Mouse (Mus musculus) brain, embryonic 14.5 days (tissue): ENCODE measurements around the gene Rfx6. TPM values are rescaled to one million over a fixed set of nuclear protein-coding genes. Genes with fewer than 3 reads are reported as not detected.

Experiments used
- DNase-seq: peaks from one replicate; pipeline ENCODE4 v3.0.0-alpha.2; 2011; ENCODE audit warnings: low read depth
- CTCF ChIP-seq: fragments of 200-500 bp; IDR thresholded peaks from 2 replicates; pipeline ENCODE4 v1.5.1; 2012; ENCODE audit warnings: inconsistent platforms, mild to moderate bottlenecking, moderate library complexity, borderline replicate concordance; ENCODE audit not compliant: insufficient read depth, insufficient read length; ENCODE audit errors: extremely low read depth
- POLR2A ChIP-seq: fragments of 200-500 bp; IDR thresholded peaks from 2 replicates; pipeline ENCODE4 v1.6.1; 2012; ENCODE audit warnings: mild to moderate bottlenecking, inconsistent platforms, borderline replicate concordance; ENCODE audit not compliant: poor library complexity, insufficient read depth, insufficient read length, severe bottlenecking; ENCODE audit errors: extremely low read depth
- polyA plus RNA-seq: library from polyadenylated mRNA; depleted of rRNA; stranded (reverse); fragments of >200 nt; gene quantifications from 2 replicates; pipeline ENCODE4 v1.2.3, GENCODE M21; 2012; rRNA removed

The Rfx6 gene
- polyA plus RNA-seq: not detected in 2 replicates

DNA sequence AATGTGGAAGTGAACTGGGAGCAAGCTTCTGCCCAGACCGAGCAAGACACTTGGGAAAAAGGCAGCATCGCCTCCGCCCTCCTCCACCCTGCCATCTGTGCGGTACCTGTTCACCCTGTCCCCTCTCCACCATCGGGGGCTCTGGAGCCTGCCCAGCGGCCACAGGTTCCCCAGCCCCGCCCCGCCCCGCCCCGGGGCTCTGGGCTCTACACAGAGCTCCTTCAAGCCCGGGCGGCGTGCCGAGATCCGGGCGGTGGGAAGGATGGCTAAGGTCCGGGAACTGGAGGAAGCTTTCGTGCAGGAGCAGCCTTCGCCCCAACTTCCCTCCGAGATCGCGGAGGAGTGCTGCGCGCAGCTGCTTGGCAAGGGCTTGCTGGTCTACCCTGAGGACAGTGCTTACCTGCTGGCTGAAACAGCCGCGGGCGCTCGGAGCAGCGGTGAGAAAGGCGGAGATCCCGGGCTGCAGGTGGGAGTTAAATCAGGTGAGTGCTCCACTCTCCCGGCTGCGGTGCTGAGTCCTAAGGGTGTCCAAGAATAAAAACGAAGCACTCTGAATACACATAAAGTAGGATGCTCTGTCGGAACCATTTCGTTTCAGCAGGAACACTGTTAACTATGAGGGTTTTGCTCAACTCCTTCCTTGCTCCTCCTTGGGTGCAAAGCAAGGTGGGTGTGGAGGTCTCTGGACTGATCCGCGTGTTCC lies at the start of gene Rfx6:
Gene Rfx6 (plus strand): TSS at position 209 of the 703 bp plus-strand sequence.
- TF ChIP-seq POLR2A (no peak), CTCF (no peak)
- DNase-seq: peak; percentile 65

DNA sequence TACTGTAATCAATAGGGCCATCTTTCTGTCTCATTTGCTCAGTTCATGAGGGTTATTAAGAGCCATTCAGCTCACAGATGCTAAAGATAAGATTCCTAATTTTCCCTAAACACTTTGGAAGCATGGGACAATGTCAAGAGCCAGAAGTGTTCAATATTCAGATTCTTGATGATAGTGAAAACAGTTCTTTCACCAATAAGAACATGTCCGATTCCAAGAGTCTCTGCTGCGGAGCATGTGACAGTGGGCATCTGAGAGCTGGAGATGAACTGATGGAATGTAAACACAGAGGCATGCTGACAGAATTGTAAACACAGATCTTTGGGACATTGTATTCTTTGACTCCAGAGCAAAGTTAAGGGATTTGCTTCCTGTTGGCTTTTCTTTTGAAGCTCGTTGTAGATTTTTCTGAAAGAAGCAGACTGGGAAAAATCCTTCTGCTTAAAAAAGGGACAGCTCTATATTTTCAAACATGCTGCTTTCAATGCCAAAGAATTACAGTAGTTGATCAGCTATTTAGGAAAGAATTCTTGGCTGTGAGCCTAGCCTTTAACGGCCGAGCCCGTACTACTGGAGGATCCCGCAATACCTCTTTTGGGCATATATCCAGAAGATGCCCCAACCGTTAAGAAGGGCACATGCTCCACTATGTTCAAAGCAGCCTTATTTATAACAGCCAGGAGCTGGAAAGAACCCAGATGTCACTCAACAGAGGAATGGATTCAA lies 46.0 kb upstream of the Rfx6 start, which contains the start of gene Gprc6a:
Gene Gprc6a (minus strand): TSS at position 51 of the 726 bp plus-strand sequence.
- DNase-seq: peak; percentile 43
- TF ChIP-seq CTCF (no peak), POLR2A (no peak)

GRCm38 (mm10) chr10:51649506-51650221 lies 27.9 kb upstream of the Rfx6 start:
- no peak for DNase-seq
- no peak for TF ChIP-seq POLR2A
- TF ChIP-seq CTCF: no peak

DNA sequence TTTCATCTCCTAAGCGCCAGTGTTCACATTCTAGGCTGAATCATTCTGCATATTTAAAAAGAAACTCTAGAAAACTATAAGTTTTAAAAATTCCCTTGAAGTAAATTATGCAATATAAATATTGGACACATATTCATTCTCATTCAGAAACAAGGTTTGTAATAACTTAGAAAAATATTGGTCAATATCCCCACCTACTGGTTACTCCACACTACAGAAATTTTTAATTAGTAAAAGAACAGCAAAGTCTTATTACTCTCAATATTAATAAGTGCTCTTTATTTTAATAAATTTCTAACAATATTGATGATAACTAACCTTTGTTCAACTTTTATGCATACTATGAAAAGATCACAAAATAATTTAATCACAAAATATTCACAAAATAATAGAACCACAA lies 20.2 kb upstream of the Rfx6 start:
- DNase-seq: peak; percentile 13
- TF ChIP-seq POLR2A (no peak), CTCF (no peak)

DNA sequence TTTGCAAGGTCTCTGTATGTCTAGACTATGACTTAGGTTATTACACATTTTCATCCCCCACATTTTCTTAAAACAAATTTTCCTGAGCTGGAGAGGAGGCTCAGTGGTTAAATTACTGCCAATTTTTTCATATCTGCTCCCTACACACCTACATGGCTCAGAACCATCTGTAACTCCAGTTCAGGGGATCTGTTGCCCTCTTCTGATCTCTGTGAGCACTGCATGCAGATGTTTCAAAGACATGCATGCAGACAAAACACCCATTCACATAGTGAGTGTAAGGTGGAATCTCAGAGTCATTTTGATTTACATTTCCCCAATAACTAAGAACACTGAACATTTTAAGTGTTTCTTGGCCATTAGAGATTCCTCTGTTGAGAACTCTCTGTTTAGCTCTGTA lies 8.2 kb upstream of the Rfx6 start:
- TF ChIP-seq CTCF (peak; percentile 20; the same call in 1 of the 2 replicates), POLR2A (no peak)
- DNase-seq: peak; percentile 17

DNA sequence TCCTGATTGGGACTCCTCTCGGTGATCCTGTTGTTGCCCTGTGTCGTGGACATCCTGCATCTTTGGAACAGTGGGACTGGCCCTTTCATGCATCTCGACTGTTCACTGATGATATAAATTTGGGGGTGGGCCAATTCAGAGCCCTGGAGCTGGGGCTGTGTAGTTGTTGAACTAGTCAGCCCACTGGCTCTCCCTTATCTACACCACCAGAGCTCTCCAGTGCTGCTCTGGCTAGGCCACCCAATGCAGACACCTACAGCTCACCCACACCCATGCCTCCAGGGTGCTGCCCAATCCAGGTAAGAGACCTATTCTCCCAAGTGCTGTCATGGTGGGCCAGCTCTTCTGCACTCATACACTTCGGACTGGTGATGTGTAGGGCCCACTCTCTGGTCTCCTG lies 6.0 kb upstream of the Rfx6 start:
- TF ChIP-seq POLR2A (no peak), CTCF (no peak)
- no peak for DNase-seq

GRCm38 (mm10) chr10:51672082-51672779 lies 5.3 kb upstream of the Rfx6 start:
- TF ChIP-seq POLR2A: no peak
- no peak for TF ChIP-seq CTCF
- DNase-seq: no peak

DNA sequence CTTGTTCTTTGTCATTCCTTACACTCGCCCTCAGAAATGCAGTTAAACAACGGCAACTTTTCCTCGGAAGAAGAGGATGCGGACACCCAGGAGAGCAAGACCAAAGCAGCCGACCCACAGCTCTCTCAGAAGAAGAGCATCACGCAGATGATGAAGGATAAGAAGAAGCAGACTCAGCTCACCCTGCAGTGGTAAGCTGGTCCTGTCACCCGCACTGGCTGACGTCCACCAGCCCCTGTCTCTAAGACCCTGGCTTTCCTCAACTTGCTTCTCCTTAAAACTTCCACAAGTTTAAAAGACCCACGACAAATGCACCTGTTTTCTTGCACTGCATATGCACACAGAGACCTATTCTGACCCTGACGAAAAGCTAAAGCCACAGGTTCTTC lies 689 bp downstream of the Rfx6 start:
- no peak for DNase-seq
- TF ChIP-seq POLR2A (no peak), CTCF (no peak)

GRCm38 (mm10) chr10:51720904-51721303 lies 43.3 kb downstream of the Rfx6 start:
- no peak for DNase-seq
- no peak for TF ChIP-seq POLR2A
- TF ChIP-seq CTCF: no peak

DNA sequence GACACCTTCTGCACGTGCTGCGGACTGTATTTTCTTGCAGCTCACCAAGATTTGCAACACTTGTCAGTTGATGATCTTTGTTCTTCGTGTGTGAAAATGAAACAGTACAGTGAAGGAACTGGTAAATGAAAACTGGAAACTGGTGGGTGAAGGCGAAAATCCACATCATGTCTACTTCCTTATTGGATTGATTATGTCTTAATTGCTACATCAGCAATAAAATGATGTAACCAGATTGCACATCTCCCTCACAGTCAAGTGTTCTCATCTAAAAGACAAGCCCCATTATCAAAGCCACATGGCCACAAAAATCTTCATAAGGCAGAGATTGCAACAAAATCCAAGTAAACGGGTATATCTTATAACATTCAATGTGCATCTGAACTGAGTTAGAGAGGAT lies 83.9 kb downstream of the Rfx6 start:
- no peak for DNase-seq
- no peak for TF ChIP-seq POLR2A
- TF ChIP-seq CTCF: no peak

DNA sequence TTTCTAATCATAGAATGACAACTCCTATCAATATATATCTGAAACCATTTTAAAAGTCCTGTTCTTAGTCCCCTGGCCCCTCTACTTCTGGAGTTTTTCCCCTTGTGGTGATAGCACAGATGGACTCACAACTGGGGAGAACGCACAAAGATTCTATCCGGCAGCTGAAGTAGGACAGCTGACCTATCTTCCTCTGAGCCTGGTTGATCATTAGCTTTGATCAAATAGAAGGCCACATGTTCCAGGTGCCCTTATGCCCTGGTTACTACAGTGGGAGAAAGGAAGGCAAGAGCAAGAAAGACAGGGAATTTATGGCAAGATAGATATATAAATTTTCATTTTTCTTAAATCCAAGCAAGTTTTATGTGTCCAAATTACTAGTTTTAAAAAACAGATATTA lies 85.7 kb downstream of the Rfx6 start:
- TF ChIP-seq POLR2A: no peak
- TF ChIP-seq CTCF: no peak
- no peak for DNase-seq
